Mouse (Mus musculus): ENCODE measurements around the gene Ube2e1. TPM values are rescaled to one million over a fixed set of nuclear protein-coding genes. Genes with fewer than 3 reads are reported as not detected.
A peak's percentile ranks its signal among the peaks of the same experiment; 100 is the strongest.
"Not testable (repeated sequence)": the region's sequence is repeated elsewhere in the genome, so short reads cannot be mapped to it uniquely, and the experiment has no call there.

The Ube2e1 gene
- polyA plus RNA-seq, 1 experiment from 2014 or later: 195 TPM

- Histone ChIP-seq H3K4me3 (no peak overlapping the region), H3K4me2 (no peak overlapping the region), H3K9me3 (no peaks in the 10 kb centered on the region), H3K36me3 (peaks cover 39% of the 10 kb centered on the region), H3K27ac (replicated peaks) (no peak overlapping the region), H3K9ac (no peak overlapping the region), H3K4me1 (replicated peaks) (no peaks in the 10 kb centered on the region), H3K27me3 (no peaks in the 10 kb centered on the region)
- no peak for ATAC-seq (ENCODE audit: low FRiP score, low read depth)
- WGBS: 74% methylated on average over 5 of the region's 5 CpGs
Measured at GRCm38 (mm10) chr14:18280375-18280774, 51.3 kb downstream of the Ube2e1 start.

GRCm38 (mm10) chr14:18274526-18274925 lies 57.1 kb downstream of the Ube2e1 start:
- H3K4me3 ChIP-seq: no peak overlapping the region
- peaks cover 25% of the 10 kb centered on the region for H3K36me3 ChIP-seq
- peaks cover 12% of the 10 kb centered on the region for H3K4me1 ChIP-seq (replicated peaks)
- no peaks in the 10 kb centered on the region for H3K9me3 ChIP-seq
- ATAC-seq (ENCODE audit: low FRiP score, low read depth): no peak
- H3K4me2 ChIP-seq: no peak overlapping the region
- no peak overlapping the region for H3K27ac ChIP-seq (replicated peaks)
- no peaks in the 10 kb centered on the region for H3K27me3 ChIP-seq
- H3K9ac ChIP-seq: no peak overlapping the region
- 88% methylated on average over 1 of the region's 1 CpGs for WGBS

- H3K27ac ChIP-seq (replicated peaks): peak overlapping the region; percentile 88
- peak overlapping the region; percentile 93 for H3K4me3 ChIP-seq
- H3K27me3 ChIP-seq: no peaks in the 10 kb centered on the region
- peaks cover 20% of the 10 kb centered on the region for H3K36me3 ChIP-seq
- H3K9ac ChIP-seq: peak overlapping the region; percentile 73
- H3K4me2 ChIP-seq: peak overlapping the region; percentile 62
- H3K9me3 ChIP-seq: no peaks in the 10 kb centered on the region
- 7% methylated on average over 7 of the region's 7 CpGs for WGBS
- H3K4me1 ChIP-seq (replicated peaks): peaks cover 25% of the 10 kb centered on the region
- 0 out of 2 replicates have a peak, but pooled peaks have one; percentile 1 for ATAC-seq (ENCODE audit: low FRiP score, low read depth)
Measured at GRCm38 (mm10) chr14:18271666-18272065, 60.0 kb downstream of the Ube2e1 start.

GRCm38 (mm10) chr14:18270529-18271441 lies 60.9 kb downstream of the Ube2e1 start, which contains the start of the genes Nkiras1 and Rpl15:
TSS of gene Nkiras1 (plus strand) at chr14:18271136.
TSS of gene Rpl15 (minus strand) at chr14:18271391.
- Histone ChIP-seq H3K27me3 (no peaks in the 10 kb centered on the region), H3K4me2 (peak within 1 kb of the TSS; percentile 65), H3K4me3 (peak within 1 kb of the TSS; percentile 93), H3K9ac (peak within 1 kb of the TSS; percentile 99), H3K27ac (replicated peaks) (peak within 1 kb of the TSS; percentile 88), H3K9me3 (no peaks in the 10 kb centered on the region), H3K4me1 (replicated peaks) (peaks cover 25% of the 10 kb centered on the region), H3K36me3 (peaks cover 23% of the 10 kb centered on the region)
- WGBS: under 1% methylated on average over 76 of the region's 78 CpGs
- peak; percentile 100 for ATAC-seq (ENCODE audit: low FRiP score, low read depth)

- ATAC-seq (ENCODE audit: low FRiP score, low read depth): peak; percentile 1; the same call in 1 of the 2 replicates
- not testable (repeated sequence) for H3K9me3 ChIP-seq, H3K27me3 ChIP-seq
- peak overlapping the region; percentile 65 for H3K4me2 ChIP-seq
- peak overlapping the region; percentile 99 for H3K9ac ChIP-seq
- peak overlapping the region; percentile 88 for H3K27ac ChIP-seq (replicated peaks)
- H3K4me3 ChIP-seq: peak overlapping the region; percentile 93
- peaks cover 23% of the 10 kb centered on the region for H3K36me3 ChIP-seq
- under 1% methylated on average over 24 of the region's 24 CpGs for WGBS
- peaks cover 25% of the 10 kb centered on the region for H3K4me1 ChIP-seq (replicated peaks)
Measured at GRCm38 (mm10) chr14:18269947-18270528, 61.6 kb downstream of the Ube2e1 start.

GRCm38 (mm10) chr14:18263427-18263826 lies 68.2 kb downstream of the Ube2e1 start:
- H3K36me3 ChIP-seq: peaks cover 37% of the 10 kb centered on the region
- peaks cover 12% of the 10 kb centered on the region for H3K4me1 ChIP-seq (replicated peaks)
- WGBS: 43% methylated on average over 4 of the region's 4 CpGs
- H3K9me3 ChIP-seq: no peaks in the 10 kb centered on the region
- no peak overlapping the region for H3K4me3 ChIP-seq
- no peaks in the 10 kb centered on the region for H3K27me3 ChIP-seq
- H3K27ac ChIP-seq (replicated peaks): no peak overlapping the region; the same call in 1 of the 2 replicates
- ATAC-seq (ENCODE audit: low FRiP score, low read depth): 0 out of 2 replicates have a peak, but pooled peaks have one; percentile 46
- H3K9ac ChIP-seq: no peak overlapping the region
- H3K4me2 ChIP-seq: no peak overlapping the region

GRCm38 (mm10) chr14:18261203-18261602 lies 70.5 kb downstream of the Ube2e1 start:
- 88% methylated on average over 3 of the region's 3 CpGs for WGBS
- Histone ChIP-seq H3K4me1 (replicated peaks) (peaks cover 7% of the 10 kb centered on the region; the same call in 1 of the 2 replicates), H3K4me2 (no peak overlapping the region), H3K27ac (replicated peaks) (no peak overlapping the region), H3K36me3 (peaks cover 17% of the 10 kb centered on the region; the same call in 1 of the 2 replicates), H3K9ac (no peak overlapping the region), H3K27me3 (no peaks in the 10 kb centered on the region), H3K4me3 (no peak overlapping the region), H3K9me3 (no peaks in the 10 kb centered on the region)
- ATAC-seq (ENCODE audit: low FRiP score, low read depth): no peak

GRCm38 (mm10) chr14:18242638-18243130 lies 89.0 kb downstream of the Ube2e1 start:
- H3K9ac ChIP-seq: no peak overlapping the region
- 87% methylated on average over 21 of the region's 21 CpGs for WGBS
- no peaks in the 10 kb centered on the region for H3K36me3 ChIP-seq
- no peak overlapping the region for H3K4me2 ChIP-seq
- H3K4me1 ChIP-seq (replicated peaks): peaks cover 3% of the 10 kb centered on the region; the same call in 1 of the 2 replicates
- no peak for ATAC-seq (ENCODE audit: low FRiP score, low read depth)
- H3K27me3 ChIP-seq: no peaks in the 10 kb centered on the region
- no peak overlapping the region for H3K27ac ChIP-seq (replicated peaks)
- no peaks in the 10 kb centered on the region for H3K9me3 ChIP-seq
- H3K4me3 ChIP-seq: no peak overlapping the region

- 96% methylated on average over 4 of the region's 4 CpGs for WGBS
Measured at GRCm38 (mm10) chr14:18241786-18242185, 89.9 kb downstream of the Ube2e1 start.

GRCm38 (mm10) chr14:18240132-18240531 lies 91.5 kb downstream of the Ube2e1 start:
- WGBS: 70% methylated on average over 7 of the region's 7 CpGs
- ATAC-seq (ENCODE audit: low FRiP score, low read depth): no peak

More at GRCm38 (mm10) chr14:18241786-18242185, 89.9 kb downstream of the Ube2e1 start:
- H3K9ac ChIP-seq: no peak overlapping the region
- H3K27me3 ChIP-seq: no peaks in the 10 kb centered on the region
- H3K27ac ChIP-seq (replicated peaks): no peak overlapping the region
- H3K4me2 ChIP-seq: no peak overlapping the region
- no peak overlapping the region for H3K4me3 ChIP-seq
- H3K36me3 ChIP-seq: no peaks in the 10 kb centered on the region
- H3K4me1 ChIP-seq (replicated peaks): peaks cover 4% of the 10 kb centered on the region; the same call in 1 of the 2 replicates
- H3K9me3 ChIP-seq: no peaks in the 10 kb centered on the region
- no peak for ATAC-seq (ENCODE audit: low FRiP score, low read depth)

GRCm38 (mm10) chr14:18238750-18239731 lies 92.6 kb downstream of the Ube2e1 start, which contains the start of gene Nr1d2:
TSS of gene Nr1d2 (minus strand) at chr14:18239127.
- peak; percentile 93 for ATAC-seq (ENCODE audit: low FRiP score, low read depth)
- peak within 1 kb of the TSS; percentile 69 for H3K9ac ChIP-seq
- H3K4me3 ChIP-seq: peak within 1 kb of the TSS; percentile 81
- under 1% methylated on average over 57 of the region's 66 CpGs for WGBS
- H3K4me1 ChIP-seq (replicated peaks): peaks cover 4% of the 10 kb centered on the region; the same call in 1 of the 2 replicates
- no peaks in the 10 kb centered on the region for H3K27me3 ChIP-seq
- peak within 1 kb of the TSS; percentile 68 for H3K4me2 ChIP-seq
- H3K9me3 ChIP-seq: no peaks in the 10 kb centered on the region
- H3K27ac ChIP-seq (replicated peaks): peak within 1 kb of the TSS; percentile 82
- no peaks in the 10 kb centered on the region for H3K36me3 ChIP-seq

More at GRCm38 (mm10) chr14:18240132-18240531, 91.5 kb downstream of the Ube2e1 start:
- Histone ChIP-seq H3K9ac (no peak overlapping the region), H3K9me3 (no peaks in the 10 kb centered on the region), H3K4me3 (no peak overlapping the region), H3K4me1 (replicated peaks) (peaks cover 4% of the 10 kb centered on the region; the same call in 1 of the 2 replicates), H3K36me3 (no peaks in the 10 kb centered on the region), H3K27me3 (no peaks in the 10 kb centered on the region), H3K4me2 (no peak overlapping the region), H3K27ac (replicated peaks) (no peak overlapping the region)

Data from hindbrain, embryonic 15.5 days (tissue).